Mouse (Mus musculus) liver, adult 2 months (tissue): ENCODE data around the gene Abi1.

ENCODE experiments used
- CTCF ChIP-seq: fragments of 200-500 bp; IDR thresholded peaks from 2 replicates; pipeline ENCODE4 v1.5.1; 2011; ENCODE audit warnings: low read depth, low read length, control low read depth
- POLR2A ChIP-seq: fragments of 200-500 bp; IDR thresholded peaks from 2 replicates; pipeline ENCODE4 v1.6.1; 2011; ENCODE audit warnings: low read length, control low read depth; ENCODE audit not compliant: insufficient read depth; ENCODE audit errors: extremely low read depth

GRCm38 (mm10) chr2:22957415-22957814 is 82.6 kb downstream of the Abi1 start:
- no peak for TF ChIP-seq POLR2A
- TF ChIP-seq CTCF = no peak
